Mouse (Mus musculus): ENCODE data around the gene Dzip1.

Dzip1 gene

DNA sequence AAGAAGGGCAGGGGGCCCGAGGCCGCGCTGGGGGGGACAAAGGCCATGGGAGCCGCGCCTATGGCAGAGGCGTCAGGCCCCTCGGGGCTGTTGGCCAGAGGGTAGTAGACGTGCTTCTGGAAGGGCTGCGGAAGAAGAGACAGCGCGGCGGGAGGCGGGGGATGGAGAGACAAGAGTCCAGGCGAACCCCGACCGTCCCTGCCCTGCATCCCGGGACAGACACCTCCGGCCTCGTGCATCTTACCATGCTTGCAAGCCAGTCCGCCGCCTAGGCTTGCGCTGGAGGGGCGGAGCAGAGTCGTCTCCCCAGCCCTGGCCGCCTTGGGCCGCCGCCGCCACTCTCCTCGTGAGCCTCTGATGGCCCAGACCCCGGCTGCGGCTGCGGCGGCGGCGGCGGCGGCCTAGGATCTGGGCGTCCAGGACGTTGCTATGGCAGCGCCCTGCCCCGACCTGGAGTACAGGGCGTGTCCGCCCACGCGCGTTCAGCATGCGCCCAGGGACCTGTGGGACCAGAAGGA lies 2.5 kb downstream of the Dzip1 start:
- DNase-seq (ENCODE audit: low read depth in 1 of 2, low spot score in 2 of 2): no peak

DNA sequence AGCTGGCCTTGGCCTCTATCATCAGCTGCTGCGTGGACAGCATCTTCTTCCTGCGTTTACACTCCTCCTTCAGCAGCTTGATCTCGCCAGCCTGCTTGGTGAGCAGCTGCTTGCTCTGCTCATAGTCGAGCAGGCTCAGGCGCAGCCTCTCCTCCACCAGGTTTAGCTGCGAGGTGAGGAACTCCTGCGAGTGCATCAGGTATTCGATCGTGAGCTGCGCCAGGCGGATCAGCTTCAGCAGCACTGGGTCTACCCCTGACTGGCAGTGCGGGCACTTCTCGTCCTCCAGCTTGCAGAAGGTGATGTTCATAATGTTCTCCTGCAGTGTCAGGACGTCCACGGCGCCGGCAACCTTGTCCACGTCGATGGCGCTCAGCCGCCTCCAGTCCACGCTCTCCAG lies 3.0 kb downstream of the Dzip1 start:
- DNase-seq (ENCODE audit: low read depth in 1 of 2, low spot score in 2 of 2): no peak

- no peak for DNase-seq (ENCODE audit: low read depth in 1 of 2, low spot score in 2 of 2)
These were observed 4.6 kb downstream of the Dzip1 start for GRCm38 (mm10) chr14:118920654-118921053.

DNA sequence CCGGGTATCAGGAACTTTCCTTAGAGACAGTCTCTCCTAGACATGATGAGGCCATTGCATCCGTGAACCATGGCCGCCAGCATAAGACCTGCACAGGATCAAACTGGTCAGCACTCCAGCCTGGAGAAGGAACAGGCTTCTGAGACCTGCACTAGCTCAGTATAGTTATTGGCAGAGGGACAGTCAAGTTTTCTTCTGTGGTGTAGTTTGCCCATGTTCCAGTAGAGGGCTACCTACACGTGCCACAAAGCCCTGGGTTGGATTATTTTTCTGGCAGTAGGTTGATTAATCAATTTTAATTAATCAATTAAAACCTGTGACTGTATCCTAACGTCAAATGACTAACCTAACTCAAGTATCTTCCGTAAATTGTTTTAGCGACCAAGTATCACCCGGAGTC lies 6.2 kb downstream of the Dzip1 start:
- DNase-seq (ENCODE audit: low read depth in 1 of 2, low spot score in 2 of 2): no peak

DNA sequence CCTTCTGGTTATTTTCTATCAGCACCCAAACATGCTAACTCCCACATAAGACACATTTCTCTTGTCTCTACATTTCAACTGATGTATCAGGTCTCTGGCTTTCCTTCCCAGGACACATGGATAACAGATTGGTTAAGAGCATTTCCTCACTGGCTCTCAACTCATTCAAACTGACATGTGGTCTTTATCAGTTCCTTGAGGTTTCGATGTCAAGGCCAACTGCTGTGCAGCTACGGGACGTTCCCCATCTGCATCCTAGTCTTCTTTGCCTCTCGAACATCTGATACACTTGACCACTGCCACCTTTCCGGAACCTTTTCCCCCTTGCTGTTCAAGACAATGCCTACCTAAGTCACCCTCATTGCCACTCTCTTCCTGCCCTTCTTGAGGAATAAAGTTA lies 11.6 kb downstream of the Dzip1 start:
- no peak for DNase-seq (ENCODE audit: low read depth in 1 of 2, low spot score in 2 of 2)

GRCm38 (mm10) chr14:118911521-118911920 lies 13.7 kb downstream of the Dzip1 start:
- no peak for DNase-seq (ENCODE audit: low read depth in 1 of 2, low spot score in 2 of 2)

- DNase-seq (ENCODE audit: low read depth in 1 of 2, low spot score in 2 of 2): no peak
These were observed 14.7 kb downstream of the Dzip1 start for GRCm38 (mm10) chr14:118910332-118911222.

DNA sequence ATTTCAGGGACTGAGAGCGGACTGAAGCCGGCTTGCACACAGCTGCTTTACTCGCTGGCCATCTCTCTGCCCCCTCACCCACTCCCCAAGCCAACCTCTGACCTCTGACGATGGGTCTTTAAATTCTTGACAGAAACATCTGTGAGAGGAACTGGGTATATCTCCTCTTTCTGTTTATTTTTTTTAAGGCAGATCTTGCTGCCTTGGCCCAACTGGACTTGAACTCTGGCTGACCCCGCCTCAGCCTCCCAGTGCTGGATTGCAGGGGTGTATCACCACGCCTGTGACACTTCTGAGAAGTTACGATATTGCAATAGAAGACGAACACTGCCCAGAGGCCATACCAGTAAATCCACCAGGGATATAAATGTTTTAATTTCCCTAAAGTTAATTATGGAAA lies 15.4 kb downstream of the Dzip1 start:
- no peak for DNase-seq (ENCODE audit: low read depth in 1 of 2, low spot score in 2 of 2)

GRCm38 (mm10) chr14:118907592-118907991 lies 17.7 kb downstream of the Dzip1 start:
- no peak for DNase-seq (ENCODE audit: low read depth in 1 of 2, low spot score in 2 of 2)

- DNase-seq (ENCODE audit: low read depth in 1 of 2, low spot score in 2 of 2): no peak
These were observed 21.2 kb downstream of the Dzip1 start for GRCm38 (mm10) chr14:118903867-118904562.

DNA sequence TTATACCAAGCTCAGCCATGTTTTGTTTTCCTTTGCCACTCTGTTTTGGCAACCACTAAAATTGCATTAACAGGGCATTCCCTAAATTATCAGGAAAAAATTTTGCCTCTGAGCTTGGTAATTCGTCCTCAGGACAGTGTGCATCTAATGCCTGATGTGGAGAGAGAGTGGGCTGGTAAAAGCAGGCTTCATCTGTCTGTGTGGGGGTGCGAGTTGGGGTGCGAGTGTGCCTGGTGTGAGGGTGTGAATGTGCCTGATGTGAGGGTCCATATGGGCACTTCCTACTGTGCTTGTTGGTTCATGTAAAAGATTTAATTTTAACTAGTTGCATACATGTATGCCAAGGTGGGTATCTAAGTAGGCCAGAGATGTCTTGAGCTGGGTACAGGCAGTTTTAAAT lies 21.9 kb downstream of the Dzip1 start:
- no peak for DNase-seq (ENCODE audit: low read depth in 1 of 2, low spot score in 2 of 2)

- no peak for DNase-seq (ENCODE audit: low read depth in 1 of 2, low spot score in 2 of 2)
These were observed 24.3 kb downstream of the Dzip1 start for GRCm38 (mm10) chr14:118900911-118901310.

DNA sequence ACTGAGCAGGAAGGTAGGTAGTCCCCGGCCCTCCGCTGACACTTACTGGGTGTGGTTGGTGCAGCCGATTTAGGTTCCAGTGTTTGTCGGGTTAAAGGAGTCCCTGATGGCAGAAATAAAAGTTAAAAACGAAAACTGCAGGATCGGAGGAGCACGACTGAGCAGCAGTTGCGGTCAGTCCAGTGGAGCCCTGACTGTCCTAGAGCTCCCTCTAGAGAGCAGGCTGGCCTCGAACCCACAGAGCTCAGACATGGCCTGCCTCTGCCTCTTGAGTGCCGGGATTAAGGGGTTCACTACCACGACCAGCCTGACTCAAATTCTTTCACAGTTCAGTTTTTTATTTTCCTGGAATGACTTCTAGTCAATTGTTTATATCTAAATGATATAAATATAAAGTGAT lies 25.3 kb downstream of the Dzip1 start:
- no peak for DNase-seq (ENCODE audit: low read depth in 1 of 2, low spot score in 2 of 2)

DNA sequence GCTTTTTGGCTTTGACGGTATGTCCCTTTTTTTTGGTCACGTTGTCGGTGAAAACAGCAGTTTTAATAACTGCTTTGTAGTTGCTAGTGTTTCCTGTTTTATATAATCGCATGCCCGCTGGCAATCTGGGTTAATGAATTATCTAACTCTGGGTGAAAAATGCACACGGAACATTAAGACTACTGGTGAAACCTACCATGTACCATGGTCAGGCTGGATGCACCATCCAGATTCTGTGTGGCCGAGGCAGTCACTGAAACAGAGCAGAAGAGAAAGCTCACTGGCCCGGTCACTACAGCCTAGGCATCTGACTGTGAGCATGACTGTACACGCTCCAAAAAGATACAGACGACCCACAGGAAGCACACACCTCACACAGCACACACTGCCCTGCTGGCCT lies 29.6 kb downstream of the Dzip1 start:
- DNase-seq (ENCODE audit: low read depth in 1 of 2, low spot score in 2 of 2): no peak

DNA sequence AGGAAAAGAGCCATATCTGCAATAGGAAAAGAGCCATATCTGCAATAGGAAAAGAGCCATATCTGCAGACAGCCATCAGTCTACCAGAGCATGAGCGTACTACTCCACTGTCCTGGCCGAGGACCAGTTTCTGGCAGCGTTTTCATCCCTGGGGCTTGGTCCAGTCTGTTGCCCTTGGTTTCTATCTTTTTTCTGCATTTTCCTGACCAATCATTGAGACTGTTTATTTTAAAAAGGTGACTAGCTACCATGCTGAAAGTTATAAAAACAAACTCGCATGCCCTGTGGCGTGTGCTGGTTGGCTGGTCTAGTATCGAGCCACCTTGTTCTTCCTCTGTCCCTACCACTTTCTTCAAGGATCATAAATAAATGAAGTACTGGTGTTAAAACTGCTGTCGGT lies 30.0 kb downstream of the Dzip1 start:
- no peak for DNase-seq (ENCODE audit: low read depth in 1 of 2, low spot score in 2 of 2)

DNA sequence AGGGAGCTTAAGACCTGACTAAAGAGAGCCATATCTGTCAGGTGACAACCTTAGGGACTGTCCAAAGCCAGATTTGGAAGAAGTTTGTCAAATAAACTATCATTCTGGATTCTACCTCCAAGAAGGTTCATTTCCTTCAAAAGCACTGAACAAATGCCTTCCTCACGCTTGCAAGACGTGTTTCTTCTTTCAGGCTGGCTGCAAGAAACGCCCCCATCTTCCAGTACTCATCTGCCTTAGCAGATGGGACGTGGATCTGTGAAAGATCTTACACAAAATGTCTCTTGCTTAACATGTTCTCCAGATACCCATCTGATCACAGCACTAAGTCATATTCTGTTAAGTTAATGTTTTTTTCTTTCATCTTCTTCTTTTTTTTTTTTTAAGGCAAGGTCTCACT lies 35.2 kb downstream of the Dzip1 start:
- no peak for DNase-seq (ENCODE audit: low read depth in 1 of 2, low spot score in 2 of 2)

GRCm38 (mm10) chr14:118884250-118884556 lies 41.1 kb downstream of the Dzip1 start:
- DNase-seq (ENCODE audit: low read depth in 1 of 2, low spot score in 2 of 2): no peak

DNA sequence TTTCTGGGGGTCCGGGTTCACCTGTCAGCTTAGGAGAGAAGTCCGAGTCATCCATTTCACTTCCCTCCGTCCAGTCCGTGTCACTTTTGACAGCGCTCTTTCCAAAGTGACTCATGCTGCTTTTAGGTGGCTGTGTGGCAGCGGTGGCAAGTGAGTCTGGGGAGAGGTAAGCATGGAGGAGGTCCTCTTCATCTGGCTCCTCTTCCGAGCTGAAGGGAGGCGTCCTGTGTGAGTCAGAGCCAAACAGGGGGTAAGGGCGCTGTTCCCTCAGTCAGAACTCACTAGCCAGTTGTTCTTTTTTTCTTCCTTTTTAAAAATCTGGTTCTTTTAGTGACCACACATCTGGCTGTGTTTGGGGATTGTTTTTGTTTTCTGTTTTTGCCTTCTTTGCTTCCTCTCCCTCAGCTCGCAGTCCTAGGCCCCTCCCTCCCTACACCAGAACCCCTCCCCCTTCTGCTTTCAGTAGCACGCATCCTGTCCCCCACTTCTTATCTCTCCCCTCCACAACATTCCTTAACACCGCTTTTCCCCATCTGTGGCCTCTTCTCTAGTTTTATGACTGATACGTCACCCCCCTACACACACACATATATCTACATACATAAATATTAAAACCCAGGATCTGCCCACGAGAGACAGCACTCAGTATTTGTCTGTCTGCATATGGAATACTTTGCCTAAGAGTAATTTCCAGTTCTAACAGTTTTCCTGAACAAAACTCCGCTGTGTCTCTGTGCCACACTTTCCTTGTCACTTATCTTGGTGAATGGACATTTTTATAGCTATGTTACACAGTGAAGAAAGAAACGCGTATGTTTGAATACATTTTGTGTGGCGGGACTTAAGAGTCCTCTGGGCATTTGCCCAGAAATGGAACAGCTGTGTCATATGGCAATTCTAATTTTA lies 41.7 kb downstream of the Dzip1 start:
- DNase-seq (ENCODE audit: low read depth in 1 of 2, low spot score in 2 of 2): no peak

GRCm38 (mm10) chr14:118880696-118881095 lies 44.6 kb downstream of the Dzip1 start:
- no peak for DNase-seq (ENCODE audit: low read depth in 1 of 2, low spot score in 2 of 2)

DNA sequence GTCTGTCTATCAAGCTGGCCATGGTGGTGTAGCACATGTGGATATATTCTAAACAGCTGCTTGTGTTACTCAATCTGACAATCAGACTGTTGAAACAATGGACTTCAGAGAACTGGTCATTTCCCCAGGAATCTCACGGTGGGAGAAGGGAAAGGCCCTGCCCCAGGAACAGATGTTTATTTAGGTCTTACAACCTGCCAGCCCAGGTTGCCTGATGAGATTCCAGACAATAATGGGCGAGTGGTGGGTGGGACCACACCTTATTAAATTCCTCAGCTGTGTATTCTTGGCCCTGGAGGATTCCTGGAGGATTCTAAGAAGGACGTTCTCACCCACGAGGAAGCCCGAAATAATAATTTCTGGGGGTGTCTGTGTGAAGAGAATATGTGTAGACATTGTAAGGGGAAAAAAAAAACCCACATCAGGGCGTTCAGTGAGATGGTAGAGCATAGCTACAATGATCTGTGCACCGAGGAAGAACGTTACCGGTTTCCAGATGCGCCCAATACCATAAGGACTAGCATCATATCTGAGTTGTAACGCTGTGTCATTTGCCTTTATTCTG lies 46.8 kb downstream of the Dzip1 start:
- no peak for DNase-seq (ENCODE audit: low read depth in 1 of 2, low spot score in 2 of 2)

GRCm38 (mm10) chr14:118874786-118875415 lies 50.4 kb downstream of the Dzip1 start:
- no peak for DNase-seq (ENCODE audit: low read depth in 1 of 2, low spot score in 2 of 2)
